Mouse (Mus musculus) forelimb bud, embryonic 11.5 days (tissue): ENCODE measurements at regions not wholly inside any gene's neighbourhood (a gene's known extent, or its start where the extent isn't known, plus 50 kb on each side); places are given as distances from the start of the nearest gene placed in this dataset.

Experiments
- DNase-seq: peaks from one replicate; pipeline ENCODE4 v3.0.0-alpha.2; 2012; ENCODE audit warnings: low read depth, low spot score

DNA sequence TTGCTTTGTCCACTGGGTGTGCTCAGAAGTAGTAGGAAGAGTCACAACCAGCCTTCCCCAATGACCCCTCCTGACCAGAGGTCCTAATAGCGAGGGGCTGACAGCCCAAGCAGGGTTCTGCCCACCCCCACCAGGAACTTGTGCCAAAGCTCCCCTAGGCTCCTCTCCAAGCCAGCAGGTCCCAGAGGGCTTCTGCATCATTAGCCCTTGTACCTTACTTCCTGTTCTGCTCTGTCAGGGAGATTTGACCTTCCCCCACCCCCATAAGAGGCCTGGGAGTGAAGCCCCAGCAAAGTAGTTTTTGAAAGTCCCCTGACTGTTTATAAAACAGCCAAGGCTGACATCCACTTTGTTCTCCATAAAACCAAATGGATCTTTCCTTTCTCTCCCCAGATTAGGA, 110.0 kb upstream of the Syt13 start:
- no peak for DNase-seq

GRCm38 (mm10) chr2:92805761-92806160, 109.1 kb upstream of the Syt13 start:
- DNase-seq, result no peak

DNA sequence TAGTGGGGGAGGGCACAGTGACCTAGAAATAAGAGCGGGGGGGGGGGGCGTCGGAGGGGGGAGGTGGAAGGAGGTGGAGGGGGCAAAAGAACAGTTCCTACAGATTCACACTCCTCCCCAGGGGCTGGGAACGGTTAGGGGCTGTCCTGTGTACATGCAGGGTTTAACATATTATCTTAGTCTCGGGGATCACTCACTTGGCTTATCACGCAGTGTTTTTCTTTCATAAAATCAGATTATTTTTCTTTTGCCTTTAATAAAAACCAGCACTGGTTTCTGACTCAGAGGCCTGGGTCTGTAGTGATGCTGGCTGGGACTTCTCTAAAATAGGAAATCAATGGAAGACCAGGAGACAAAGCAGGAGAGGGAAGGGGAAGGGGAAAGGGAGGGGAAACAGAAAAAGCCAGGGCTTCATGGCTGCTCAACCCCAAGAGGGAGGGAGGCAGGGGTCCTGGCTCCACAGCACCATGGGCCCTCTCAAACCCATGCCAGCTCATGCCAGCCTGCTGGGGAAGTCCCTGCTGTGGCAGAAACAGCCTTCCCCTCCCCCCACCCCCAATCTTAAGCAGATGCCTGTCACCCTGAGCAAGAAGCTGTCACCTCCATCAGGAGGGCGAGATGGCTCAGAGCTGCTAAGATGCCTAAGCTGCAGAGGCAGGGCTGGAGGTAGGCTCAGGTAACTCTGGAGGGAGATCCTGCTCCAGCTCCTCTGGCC, 108.3 kb upstream of the Syt13 start:
- no peak for DNase-seq

DNA sequence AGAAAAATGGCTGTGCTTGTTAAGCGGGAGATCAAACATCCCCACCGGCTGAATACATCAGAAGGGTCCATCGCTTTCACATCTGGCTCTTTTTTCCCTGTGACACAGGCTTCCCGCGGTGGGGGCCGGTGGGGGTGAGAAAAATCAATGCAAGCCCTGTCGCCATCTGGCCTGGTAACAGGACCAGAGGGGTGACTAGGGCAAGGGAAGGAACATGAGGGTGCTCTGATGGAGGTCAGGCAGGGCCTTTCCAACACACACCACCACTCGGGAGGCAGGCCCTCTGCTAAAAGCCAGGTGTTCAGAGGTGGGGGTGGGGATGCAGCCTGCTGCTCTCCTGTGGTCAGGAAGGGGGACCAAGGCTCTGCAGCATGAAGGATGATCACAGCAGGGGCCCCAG, 107.5 kb upstream of the Syt13 start:
- DNase-seq, result peak; percentile 42

DNA sequence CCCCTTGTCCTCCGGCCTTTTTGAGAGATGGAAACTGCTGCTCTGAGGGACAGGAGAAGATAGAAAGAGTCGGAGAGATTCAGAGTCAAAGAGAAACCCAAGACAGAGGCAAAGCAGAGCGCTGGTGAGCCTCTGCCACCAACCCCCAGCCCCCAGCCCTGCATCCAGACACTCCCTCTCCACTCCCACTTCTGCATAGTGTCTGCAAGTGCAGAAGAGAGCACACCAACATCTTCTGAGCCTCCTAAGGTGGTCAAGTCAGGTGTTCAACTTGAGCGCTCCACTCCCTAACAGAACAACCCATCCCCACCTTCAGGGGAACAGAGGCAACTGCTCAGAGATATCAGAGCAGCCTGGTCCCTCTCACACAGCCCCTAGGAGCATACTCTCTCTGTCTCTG, 106.8 kb upstream of the Syt13 start:
- no peak for DNase-seq

DNA sequence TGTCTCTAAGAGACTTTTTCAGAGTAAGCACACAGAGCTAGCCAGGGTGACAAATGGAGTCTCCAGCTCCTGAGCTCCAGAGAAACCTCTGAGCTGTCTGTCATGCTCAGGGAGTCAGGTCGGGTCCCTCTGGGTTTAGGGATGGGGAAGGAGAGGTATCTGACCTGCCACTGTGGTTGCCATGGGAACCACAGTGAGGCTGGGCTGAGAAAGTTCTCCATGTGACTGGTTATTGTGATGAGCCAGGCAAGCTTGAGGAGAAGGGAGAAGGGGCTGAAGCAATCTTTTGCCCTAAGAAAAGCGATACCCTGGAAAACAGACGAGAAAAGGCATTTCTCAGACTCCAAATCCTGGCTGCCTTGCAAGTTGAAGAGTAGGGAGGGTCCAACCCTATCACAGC, 105.7 kb upstream of the Syt13 start:
- no peak for DNase-seq

DNA sequence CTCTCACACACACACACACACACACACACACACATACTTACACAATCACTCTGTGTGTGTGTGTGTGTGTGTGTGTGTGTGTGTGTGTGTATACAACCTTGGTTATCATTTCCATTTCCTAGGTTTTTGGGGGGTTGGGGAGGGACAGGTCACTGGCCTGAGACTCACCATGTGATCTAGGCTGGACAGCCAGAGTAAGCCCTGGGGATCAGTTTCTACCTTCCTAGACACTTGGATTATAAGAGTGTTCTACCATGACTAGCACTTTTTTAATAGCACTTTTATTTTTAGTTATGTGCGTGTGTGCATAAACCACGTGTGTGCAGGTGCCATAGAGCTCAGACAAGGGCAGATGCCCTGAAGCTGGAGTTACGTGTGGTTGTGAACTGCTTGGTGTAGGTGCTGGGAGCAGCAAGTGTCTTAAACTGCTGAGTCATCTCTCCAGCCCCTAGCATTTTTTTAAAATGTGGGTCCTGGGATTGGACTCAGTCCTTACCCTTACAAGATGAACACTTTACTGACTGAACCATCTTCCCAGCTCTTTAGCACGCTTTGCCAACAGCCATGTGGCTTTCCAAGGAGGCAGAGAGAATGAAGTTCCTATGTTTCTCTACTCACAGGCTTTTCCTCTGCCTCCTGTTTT, 105.1 kb upstream of the Syt13 start:
- DNase-seq, result no peak

GRCm38 (mm10) chr2:92810956-92811355, 103.9 kb upstream of the Syt13 start:
- DNase-seq, result peak; percentile 33

GRCm38 (mm10) chr2:92813028-92813427, 101.9 kb upstream of the Syt13 start:
- no peak for DNase-seq

GRCm38 (mm10) chr2:92819586-92819985, 95.3 kb upstream of the Syt13 start:
- no peak for DNase-seq

DNA sequence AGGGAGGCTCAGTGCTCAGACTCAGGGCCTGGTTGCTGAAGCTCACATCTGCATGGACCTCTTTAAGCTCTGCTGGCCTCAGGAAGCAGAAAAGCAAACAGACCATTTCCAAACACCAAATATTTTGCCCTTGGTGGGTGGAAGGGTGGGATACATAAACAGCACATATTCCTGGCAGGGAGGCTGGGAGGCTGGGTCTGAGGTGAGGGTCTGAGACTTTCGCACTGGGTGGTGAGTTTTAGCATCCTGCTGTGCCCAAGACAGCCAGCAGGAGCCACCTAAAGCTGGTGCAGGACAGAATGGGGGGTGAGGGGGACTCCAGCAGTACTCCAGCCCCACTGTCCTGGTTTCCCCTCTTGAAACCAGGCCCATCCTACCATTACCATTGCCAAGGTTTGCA, 90.6 kb upstream of the Syt13 start:
- DNase-seq, result no peak

GRCm38 (mm10) chr2:92825395-92825794, 89.5 kb upstream of the Syt13 start:
- no peak for DNase-seq

DNA sequence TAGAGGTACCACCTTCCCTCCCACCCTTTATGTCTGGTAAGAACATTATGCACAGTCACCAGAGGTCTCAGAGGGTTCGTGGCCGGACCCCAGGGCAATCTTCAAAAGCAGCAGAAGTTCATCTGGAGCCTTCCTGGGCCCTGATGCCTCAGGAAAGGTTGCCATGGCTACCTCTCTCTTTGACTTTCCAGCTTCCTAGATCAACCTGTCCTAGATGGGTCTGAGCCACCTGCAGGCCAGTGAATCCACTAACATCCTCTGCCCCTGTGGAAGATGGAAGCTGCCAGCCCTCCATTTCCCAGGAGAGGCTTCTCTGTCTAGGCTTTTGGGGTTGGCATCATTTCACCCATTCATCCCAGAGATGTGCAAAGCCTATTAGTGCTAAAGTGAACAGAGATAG, 84.8 kb upstream of the Syt13 start:
- no peak for DNase-seq

GRCm38 (mm10) chr2:92831784-92832183, 83.1 kb upstream of the Syt13 start:
- no peak for DNase-seq

GRCm38 (mm10) chr2:92836203-92836602, 78.7 kb upstream of the Syt13 start:
- no peak for DNase-seq

- no peak for DNase-seq
Observed at GRCm38 (mm10) chr2:92838012-92838411, 76.9 kb upstream of the Syt13 start.

- DNase-seq, result peak; percentile 52
Observed at GRCm38 (mm10) chr2:92840009-92840408, 74.9 kb upstream of the Syt13 start.

GRCm38 (mm10) chr2:92841626-92842025, 73.3 kb upstream of the Syt13 start:
- no peak for DNase-seq

DNA sequence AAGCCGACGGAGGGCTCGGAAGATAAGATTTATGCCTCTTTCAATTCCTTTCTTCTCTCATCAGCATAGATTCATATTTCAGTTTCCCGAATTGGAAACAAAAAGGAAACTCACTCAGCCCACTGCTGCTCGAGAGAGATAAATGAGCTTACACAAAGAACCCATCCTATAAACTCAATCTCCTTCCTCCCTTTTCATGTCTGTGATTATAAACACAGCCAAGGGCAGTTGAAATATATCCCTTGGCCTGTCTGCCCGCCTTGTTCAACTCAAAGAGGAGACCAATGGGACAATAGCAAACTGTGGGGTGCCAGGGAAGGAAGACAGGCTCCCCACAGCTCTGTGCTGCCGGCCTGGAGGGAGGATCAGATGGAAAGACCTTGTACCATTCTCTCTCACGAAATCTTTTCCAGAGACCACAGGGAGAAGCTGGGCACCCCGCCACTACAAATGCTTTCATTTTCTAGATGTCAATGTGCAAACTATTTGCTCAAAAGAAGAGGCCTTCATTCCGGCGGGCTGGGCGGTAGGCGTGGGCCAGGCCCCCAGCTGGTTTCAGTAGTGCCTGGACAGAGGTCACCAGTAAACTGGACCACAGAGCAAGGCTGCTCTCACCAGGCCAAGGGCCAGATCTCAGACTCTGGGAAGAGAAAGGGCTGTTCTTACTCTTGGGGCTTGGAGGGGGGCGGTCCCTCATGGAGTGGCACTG, 69.7 kb upstream of the Syt13 start:
- no peak for DNase-seq

- DNase-seq, result no peak
Observed at GRCm38 (mm10) chr2:92848962-92849361, 65.9 kb upstream of the Syt13 start.

DNA sequence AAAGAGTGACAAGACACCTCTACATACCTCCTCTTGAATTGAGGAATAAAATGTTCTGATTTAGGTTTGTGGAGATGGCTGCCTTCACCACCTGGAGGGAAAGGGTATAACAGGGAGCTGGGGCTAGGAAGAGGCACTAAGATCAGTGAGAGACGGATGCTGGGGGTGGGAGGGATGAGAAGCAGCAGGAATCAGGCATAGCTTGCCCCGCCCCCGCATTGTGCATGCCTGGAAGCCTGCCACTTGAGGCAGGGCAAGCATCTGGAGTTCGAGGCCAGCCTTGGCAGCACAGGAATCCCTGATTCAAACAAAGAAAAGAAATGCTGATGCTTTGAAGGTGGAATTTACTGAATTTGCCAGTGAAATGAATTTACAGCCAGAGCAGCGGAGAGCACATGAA, 63.6 kb upstream of the Syt13 start:
- no peak for DNase-seq

GRCm38 (mm10) chr2:92853175-92853574, 61.7 kb upstream of the Syt13 start:
- DNase-seq, result no peak

GRCm38 (mm10) chr2:92854331-92854730, 60.6 kb upstream of the Syt13 start:
- no peak for DNase-seq
